Mouse (Mus musculus): ENCODE results near the gene Gdf11.
A peak's percentile ranks its signal among the peaks of the same experiment; 100 is the strongest.

Gene Gdf11

GRCm38 (mm10) chr10:128919203-128919631 is 27.7 kb upstream of the Gdf11 start:
- DNase-seq (ENCODE audit: low spot score in 2 of 2), result no peak

GRCm38 (mm10) chr10:128918246-128918645 is 26.7 kb upstream of the Gdf11 start:
- DNase-seq (ENCODE audit: low spot score in 2 of 2), result no peak

DNA sequence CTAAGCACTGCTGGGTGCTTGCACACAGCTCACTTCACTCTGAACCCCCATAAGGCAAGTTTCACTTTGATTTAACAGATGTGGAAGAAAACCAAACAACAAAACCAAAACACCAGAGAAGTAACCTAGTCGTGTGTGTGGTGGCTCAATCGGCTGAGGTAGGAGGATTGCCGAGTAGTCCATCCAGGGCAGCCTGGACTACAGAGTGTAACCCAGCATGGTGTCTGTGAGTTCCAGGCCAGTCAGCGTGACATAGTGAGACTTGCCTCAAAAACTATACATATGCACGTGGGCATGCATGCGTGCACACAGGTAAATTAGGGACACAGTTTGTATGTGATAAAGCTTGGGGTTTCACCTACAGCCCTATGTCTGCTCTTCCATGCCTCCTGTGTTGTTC is 25.9 kb upstream of the Gdf11 start:
- no peak for DNase-seq (ENCODE audit: low spot score in 2 of 2)

GRCm38 (mm10) chr10:128916665-128917064 is 25.1 kb upstream of the Gdf11 start:
- DNase-seq (ENCODE audit: low spot score in 2 of 2), result no peak

DNA sequence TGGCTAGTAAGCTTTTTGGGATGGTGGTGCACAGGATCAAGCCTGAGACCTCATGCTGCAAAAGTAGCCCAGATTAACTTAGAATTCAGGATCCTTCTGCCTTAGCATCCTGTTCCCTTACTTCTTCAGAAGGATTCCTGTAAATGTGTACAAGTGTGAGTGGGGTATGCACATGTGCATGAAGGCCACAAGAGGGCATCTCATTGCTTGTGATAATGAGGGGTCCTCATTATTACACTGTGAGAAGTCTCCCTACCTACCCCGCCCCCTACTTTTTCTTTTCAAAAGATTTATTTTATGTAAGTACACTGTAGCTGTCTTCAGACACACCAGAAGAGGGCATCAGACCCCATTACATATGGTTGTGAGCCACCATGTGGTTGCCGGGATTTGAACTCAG is 24.0 kb upstream of the Gdf11 start:
- no peak for DNase-seq (ENCODE audit: low spot score in 2 of 2)

DNA sequence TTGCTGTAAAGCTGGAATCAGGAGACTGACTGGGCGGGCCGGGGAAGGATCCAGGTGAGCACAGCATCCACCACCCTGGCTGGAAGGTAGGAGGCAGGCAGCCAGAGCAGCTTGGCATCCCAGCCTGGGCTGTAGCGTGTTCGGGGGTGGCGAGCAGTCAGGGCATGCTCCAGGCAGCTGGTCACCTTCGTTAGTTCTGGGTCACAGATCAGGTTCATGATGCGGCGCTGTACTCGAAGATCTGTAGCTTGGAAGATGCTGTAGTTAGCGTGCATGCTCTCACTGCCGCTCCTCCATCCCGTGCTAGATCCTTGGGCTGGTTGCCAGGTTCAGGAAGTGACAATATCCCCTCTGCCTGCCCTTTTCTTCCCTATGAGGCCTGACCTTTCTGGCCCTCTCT is 22.2 kb upstream of the Gdf11 start:
- no peak for DNase-seq (ENCODE audit: low spot score in 2 of 2)

DNA sequence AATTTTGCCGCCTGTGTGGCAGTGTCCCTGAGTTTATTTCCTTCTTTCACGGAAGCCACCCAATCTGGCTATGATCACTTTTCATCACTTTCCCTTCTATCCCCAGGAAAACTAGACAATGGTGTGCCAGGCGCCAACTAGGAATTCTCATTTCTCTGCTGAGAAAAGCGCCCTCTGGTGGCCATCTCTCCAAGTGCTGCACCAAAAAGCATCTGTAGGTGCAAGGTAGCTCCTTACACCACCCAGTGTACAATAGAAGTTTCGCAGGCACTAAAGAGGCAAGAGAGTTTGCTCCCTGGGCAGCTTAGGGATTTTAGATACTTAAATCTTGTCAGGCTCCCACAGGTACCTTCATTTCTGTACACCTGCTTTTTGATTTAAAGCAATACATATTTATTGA is 21.7 kb upstream of the Gdf11 start:
- DNase-seq (ENCODE audit: low spot score in 2 of 2), result peak; percentile 79 to 93

DNA sequence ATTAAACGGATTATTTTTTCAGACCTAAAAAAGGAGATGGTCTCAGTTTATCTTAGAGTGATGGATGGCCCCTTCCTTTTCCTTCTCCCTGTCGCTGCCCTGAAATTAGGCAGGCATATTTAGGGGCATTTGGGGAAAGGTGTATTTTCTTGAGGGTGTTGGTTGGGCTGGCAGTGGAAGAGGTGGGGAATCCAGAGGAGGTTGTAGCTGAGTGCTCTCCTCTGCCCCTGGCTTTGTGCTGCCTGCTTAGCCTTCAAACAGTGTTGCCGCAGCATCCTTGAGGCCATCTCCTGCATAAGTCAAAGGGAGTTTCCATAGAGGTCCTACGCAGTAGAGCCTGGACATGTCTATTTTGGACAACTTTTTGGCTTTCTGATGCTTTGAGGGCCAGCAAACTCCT is 21.3 kb upstream of the Gdf11 start:
- DNase-seq (ENCODE audit: low spot score in 2 of 2), result no peak

GRCm38 (mm10) chr10:128912268-128912667 is 20.8 kb upstream of the Gdf11 start:
- no peak for DNase-seq (ENCODE audit: low spot score in 2 of 2)

DNA sequence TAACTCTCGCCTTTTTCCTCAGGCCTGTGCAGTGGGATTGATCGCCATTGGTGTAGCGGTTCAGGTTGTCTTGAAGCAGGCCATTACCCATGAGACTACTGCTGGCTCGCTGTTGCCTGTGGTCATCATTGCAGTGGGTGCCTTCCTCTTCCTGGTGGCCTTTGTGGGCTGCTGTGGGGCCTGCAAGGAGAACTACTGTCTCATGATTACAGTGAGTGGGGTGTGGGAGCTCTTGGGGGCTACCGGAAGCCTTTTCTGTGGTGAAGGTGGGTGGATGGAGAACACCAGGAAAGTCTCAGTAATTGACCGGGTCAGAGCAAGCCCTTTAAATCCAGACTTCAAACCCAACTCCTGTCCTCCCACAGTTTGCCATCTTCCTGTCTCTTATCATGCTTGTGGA is 19.9 kb upstream of the Gdf11 start:
- DNase-seq (ENCODE audit: low spot score in 2 of 2), result no peak

DNA sequence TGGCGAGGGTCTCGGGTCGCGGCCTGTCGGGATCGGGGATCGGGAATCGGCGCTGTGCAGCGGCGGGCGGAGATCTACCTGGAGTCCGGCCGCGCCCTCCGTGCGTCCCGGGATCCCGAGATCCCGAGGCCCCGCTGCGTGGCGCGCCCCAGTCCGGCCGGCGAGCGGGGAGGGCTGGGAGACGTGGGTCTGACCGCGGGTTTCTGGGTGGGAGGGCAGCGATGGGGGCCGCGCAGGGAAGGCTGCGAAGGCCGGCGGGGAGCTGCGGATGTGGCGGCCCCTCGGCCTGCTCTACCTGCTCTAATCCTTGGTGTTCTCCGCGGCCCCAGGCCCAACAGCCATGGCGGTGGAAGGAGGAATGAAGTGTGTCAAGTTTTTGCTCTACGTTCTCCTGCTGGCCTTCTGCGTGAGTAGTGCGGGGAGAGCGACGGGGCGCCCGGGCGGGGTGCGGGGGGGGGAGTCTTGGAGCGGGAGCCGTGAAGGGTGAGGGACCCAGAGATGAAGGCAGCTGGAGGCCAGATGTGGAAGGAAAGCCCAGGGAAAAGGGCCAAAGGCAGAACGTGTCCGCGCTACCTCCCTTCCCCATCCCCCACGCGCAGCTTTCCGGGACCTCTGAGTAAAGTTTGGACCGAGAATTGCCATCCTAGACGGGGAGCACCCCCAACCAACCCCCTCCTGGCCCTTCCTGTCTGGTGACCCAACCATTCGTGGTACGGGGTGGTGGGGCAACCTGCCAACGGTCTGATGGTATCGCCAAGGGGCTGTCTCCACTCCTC is 18.7 kb upstream of the Gdf11 start:
- no peak for DNase-seq (ENCODE audit: low spot score in 2 of 2)

GRCm38 (mm10) chr10:128909567-128910028 is 18.1 kb upstream of the Gdf11 start:
- DNase-seq (ENCODE audit: low spot score in 2 of 2), result peak in 1 of 2 experiments; percentile 35

- no peak for DNase-seq (ENCODE audit: low spot score in 2 of 2)
Measured at GRCm38 (mm10) chr10:128908778-128909448, 17.4 kb upstream of the Gdf11 start.

- DNase-seq (ENCODE audit: low spot score in 2 of 2), result no peak
Measured at GRCm38 (mm10) chr10:128904812-128905211, 13.3 kb upstream of the Gdf11 start.

DNA sequence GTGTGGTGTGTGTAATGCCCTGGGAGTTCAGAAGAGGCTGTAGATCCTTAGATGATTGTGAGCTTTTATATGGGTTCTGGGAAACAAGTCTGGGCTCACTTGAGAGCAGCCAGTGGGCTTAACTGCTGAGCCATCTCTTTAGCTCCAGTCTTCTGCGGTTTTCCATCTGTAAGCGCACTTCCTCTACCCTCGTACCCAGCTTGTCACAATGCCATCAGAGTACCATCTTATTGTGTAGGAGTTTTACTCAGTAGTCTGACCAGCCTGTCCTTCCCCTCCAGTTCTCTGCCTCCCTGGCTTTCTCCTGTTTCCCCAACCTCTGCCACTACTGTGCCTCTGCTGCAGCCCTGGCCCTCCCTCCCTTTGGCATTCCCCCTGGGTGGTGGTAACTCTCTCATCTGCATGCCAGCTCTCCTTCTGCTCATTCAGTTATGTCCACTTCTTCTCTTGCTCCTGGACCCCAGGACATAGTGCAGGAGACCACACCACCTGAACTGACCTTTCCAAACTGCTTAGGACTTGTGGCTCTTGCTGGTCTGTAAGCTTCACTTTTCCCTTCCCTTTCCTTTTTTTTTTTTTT is 11.0 kb upstream of the Gdf11 start:
- DNase-seq (ENCODE audit: low spot score in 2 of 2), result no peak

DNA sequence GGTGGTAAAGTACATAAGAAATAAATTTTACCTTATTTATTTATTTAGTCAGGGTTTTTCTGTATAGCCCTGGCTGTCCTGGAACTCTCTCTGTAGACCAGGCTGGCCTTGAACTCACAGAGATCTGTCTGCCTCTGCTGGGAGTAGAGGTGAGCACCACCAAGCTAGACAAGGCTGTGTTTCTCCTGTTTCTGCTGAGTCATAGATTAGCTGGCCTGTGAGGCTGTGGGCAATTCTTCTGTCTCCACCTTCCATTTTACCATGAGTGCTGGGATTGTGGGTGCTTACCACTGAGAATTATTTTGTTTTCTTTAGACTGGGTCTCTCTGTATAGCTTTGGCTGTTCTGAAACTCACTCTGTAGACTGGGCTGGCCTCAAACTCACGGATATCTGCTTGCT is 9.9 kb upstream of the Gdf11 start:
- no peak for DNase-seq (ENCODE audit: low spot score in 2 of 2)

DNA sequence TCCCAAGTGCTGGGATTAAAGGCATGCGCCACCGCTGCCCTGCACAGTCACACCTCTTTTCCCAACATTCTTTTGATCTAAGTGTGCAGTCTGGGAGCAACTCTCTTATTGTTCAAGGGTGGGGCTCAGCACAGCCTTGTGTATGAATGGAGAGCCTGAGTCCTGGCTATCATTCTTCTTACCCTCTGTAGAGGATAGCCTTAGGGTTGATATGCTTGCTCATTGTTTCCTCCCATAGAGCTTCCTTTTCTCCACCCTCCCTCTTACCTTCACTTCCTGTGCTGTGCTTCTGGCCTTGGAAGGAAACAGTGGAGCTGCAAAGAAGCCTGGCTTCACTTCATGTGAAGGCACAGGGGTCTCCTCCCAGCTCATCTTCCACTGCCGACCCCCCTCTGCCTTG is 9.2 kb upstream of the Gdf11 start, which contains the start of gene Cd63:
Gene Cd63, plus strand, starts transcription at position 292 of the 400 bp plus-strand sequence.
- DNase-seq (ENCODE audit: low spot score in 2 of 2), result no peak

GRCm38 (mm10) chr10:128899759-128900490 is 8.4 kb upstream of the Gdf11 start:
- DNase-seq (ENCODE audit: low spot score in 2 of 2), result no peak

GRCm38 (mm10) chr10:128897501-128897900 is 6.0 kb upstream of the Gdf11 start:
- DNase-seq (ENCODE audit: low spot score in 2 of 2), result no peak

GRCm38 (mm10) chr10:128896807-128897206 is 5.3 kb upstream of the Gdf11 start:
- no peak for DNase-seq (ENCODE audit: low spot score in 2 of 2)

GRCm38 (mm10) chr10:128895952-128896693 is 4.6 kb upstream of the Gdf11 start:
- DNase-seq (ENCODE audit: low spot score in 2 of 2), result no peak

Data from spleen, postnatal 4 days (tissue).